Mouse (Mus musculus) T-cell, adult 2 months (primary cell): ENCODE data around the gene Hddc3.

Source experiments
- DNase-seq: peaks from one replicate; pipeline ENCODE4 v3.0.0; 2022; ENCODE audit warnings: low spot score

The Hddc3 gene

DNA sequence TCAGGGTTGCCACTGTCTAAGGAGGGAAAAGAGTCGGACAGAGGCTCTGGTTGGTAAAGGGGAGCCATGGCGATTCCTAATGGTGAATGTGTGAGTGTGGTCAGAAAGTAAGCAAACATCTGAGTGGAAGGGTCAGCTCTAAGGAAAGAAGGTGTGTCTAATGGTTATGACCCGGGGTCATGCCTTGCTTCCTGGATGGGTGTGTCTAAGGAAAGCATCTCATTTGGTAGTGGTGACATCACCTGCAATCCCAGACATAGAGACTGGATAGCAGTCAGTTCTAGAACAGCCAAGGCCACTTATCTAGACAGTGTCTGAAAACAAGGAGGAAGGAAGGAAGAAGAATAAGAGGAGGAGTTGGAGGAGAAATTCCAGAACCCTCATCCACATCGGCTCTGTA lies 8.1 kb upstream of the Hddc3 start:
- no peak for DNase-seq

DNA sequence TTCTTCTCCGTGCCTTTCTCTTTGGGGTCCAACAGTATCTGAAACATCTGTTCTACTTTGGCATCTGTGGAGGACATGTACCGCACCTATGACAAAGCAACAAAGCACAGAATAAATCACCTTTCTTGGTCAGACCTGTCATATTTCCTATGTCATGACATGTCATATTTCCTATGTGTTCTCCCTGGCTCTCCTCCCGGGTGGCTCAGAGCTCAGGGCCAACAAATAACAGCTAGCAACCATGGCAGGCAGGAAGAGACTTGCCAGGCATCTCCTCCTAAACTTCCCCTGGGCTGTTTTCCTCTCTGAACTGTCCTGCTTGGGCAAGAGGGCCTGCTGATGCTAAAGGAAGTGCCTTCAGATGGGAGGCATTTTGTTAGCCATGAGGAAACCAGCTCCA lies 6.0 kb upstream of the Hddc3 start:
- DNase-seq = no peak

DNA sequence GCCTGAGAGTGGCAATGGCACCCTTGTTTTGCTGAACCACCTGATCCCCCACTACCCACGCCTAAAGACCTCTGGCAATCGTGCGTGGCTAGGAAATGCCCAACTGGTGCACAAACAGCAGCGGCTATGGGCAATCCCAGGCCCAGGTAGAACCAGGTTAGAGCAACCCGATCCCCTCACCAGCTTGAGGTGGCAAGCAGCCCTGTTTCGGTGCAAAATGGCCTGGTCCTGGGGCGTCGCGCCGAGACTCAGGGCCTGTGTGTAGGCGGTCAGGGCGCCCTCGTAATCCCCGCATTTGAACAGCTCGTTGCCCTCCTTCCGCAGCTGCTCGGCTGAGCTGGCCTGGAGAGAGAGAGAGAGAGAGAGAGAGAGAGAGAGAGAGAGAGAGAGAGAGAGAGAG lies 3.5 kb upstream of the Hddc3 start:
- peak; percentile 18 for DNase-seq

DNA sequence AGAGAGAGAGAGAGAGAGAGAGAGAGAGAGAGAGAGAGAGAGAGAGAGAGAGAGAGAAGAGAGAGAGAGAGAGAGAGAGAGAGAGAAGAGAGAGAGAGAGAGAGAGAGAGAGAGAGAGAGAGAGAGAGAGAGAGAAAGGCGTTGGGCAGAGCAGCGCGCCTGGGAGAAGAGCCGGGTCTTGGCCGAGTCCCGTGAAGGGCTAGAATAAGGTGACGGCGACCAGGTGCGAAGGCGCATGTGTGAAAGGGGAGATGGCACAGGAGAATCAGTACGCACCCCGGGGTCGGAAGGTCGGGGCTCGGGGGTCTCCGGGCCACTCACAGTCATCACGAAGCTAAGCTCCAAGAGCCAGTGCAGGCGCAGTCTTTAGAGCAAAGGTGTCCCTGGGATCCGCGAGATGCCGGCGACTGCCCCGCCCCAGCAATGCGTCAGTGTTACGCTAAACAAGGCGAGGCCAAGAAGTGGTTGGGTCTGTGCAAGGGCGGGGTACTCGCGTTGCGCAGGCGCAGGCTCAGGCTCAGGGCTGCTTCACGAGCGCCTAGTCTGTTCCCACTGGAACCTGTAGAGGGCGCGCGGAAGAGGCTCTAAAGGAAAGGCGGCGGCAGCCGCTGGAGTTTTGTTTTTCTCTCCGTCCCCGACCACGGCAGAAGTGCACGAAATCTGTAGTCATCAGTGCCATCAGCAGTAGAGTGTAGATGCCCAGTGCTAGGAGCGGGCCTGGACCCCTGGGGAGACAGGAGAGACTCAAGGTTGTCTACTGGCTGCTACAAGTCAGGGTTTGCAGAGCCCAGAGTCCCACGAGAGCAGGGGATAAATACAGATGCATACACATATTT lies 2.9 kb upstream of the Hddc3 start:
- peak; percentile 98 for DNase-seq

GRCm38 (mm10) chr7:80340793-80341192 lies 2.1 kb upstream of the Hddc3 start, which contains the start of gene Unc45a:
TSS of gene Unc45a (minus strand) at chr7:80341005.
- DNase-seq = peak; percentile 78

GRCm38 (mm10) chr7:80341793-80342192 lies 1.1 kb upstream of the Hddc3 start:
- no peak for DNase-seq

GRCm38 (mm10) chr7:80343270-80344018 lies 540 bp downstream of the Hddc3 start:
- no peak for DNase-seq

GRCm38 (mm10) chr7:80346173-80346572 lies 3.3 kb downstream of the Hddc3 start:
- no peak for DNase-seq

DNA sequence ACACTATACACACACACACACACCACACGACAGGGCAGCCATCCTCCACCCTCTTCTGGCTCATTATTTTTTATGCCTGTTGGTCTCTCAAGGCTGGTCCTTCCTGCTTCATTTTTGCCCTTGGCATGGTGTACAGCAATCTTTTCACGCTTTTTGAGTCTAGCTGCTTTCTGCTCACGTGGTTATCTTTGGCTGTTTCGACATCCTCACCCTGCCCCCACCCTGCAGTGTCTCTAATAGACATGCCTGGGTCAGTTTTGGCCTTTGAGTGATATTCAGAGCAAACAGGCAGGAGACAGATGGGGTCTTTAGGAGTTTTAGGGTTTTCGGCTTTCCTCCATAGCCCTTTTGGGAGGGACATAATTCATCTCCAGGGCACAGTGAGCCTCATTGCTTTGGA lies 3.9 kb downstream of the Hddc3 start:
- no peak for DNase-seq

- no peak for DNase-seq
These were observed 5.0 kb downstream of the Hddc3 start for GRCm38 (mm10) chr7:80347670-80348586.

GRCm38 (mm10) chr7:80350808-80351207 lies 7.9 kb downstream of the Hddc3 start:
- DNase-seq = no peak

GRCm38 (mm10) chr7:80352920-80353319 lies 10.0 kb downstream of the Hddc3 start:
- DNase-seq = no peak

GRCm38 (mm10) chr7:80356351-80356750 lies 13.4 kb downstream of the Hddc3 start:
- DNase-seq = no peak

DNA sequence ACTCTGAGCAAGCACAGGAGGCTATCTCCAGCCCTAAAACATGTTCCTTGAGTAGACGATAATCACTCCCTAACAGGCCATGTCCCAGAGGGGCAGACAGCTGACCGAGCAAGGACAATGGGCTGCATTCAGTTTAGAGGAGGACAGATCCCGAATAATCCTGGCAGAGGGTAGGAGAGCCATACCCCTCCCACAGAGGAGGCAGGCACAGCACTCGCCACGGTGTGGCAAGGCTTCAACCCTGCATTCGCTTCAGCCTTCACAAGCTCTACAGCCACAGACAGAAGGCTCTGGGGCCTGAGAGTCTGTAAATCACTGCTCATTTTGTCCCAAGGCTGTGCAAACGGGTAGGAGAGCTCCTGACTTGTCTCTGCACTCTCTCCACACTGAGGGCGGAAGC lies 14.3 kb downstream of the Hddc3 start:
- no peak for DNase-seq

DNA sequence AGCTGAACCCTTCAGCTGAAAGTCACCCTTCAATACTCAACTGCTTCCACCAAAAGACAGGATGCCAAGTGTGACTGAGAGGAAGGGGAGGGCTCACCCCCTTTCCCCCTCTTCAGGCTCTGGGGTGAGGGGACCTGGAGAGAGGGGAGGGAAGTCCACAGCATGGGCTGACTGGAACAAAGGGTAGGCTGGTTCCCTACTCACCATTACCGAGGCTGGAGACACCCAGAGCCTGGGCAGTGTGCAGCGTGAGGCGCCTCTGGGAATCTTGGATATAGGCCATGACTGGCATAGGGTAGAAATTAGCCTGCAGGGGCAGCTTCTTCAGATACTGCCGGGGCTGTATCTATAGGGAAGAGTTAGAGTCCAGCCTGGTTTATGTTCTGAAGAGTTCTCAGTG lies 15.1 kb downstream of the Hddc3 start:
- no peak for DNase-seq

DNA sequence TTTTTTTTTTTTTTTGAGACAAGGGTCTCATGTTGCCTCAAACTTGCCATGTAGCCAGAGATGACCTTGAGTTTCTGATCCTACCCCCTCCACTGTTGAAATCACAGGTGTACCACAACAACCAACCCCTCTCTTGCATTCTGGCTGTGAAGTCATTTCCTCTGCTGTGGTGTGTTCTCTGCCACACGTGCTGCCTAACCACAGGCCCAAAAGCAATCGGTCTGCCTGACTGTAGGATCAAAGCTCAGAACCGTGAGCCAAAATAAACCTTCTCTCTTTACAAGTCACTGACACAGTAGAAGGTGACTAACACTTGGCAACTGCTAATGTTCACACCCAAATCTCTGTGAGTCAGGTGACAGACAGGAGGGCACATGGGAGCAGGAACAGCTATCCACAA lies 17.5 kb downstream of the Hddc3 start:
- DNase-seq = no peak

- no peak for DNase-seq
These were observed 22.9 kb downstream of the Hddc3 start for GRCm38 (mm10) chr7:80365759-80366158.

DNA sequence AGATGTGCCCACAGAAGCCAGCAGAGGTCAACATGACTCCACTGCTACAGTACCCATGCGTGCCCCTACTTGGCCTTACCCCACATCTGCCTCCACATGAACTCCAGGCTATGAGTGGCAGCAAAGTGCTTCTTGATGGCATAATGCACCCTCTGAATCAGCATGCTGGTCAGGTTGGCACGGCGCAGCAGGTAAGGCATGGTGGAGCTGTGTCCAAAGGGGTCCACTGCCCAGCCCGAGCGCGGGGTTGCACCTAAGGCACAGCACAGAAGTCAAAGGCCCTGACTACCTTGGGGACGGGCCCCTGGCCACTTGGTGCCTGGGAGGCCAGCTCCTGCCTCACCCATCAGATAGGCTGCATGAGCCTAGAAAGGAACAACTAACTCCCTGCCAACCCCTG lies 24.3 kb downstream of the Hddc3 start:
- no peak for DNase-seq

- no peak for DNase-seq
These were observed 25.1 kb downstream of the Hddc3 start for GRCm38 (mm10) chr7:80368009-80368408.

DNA sequence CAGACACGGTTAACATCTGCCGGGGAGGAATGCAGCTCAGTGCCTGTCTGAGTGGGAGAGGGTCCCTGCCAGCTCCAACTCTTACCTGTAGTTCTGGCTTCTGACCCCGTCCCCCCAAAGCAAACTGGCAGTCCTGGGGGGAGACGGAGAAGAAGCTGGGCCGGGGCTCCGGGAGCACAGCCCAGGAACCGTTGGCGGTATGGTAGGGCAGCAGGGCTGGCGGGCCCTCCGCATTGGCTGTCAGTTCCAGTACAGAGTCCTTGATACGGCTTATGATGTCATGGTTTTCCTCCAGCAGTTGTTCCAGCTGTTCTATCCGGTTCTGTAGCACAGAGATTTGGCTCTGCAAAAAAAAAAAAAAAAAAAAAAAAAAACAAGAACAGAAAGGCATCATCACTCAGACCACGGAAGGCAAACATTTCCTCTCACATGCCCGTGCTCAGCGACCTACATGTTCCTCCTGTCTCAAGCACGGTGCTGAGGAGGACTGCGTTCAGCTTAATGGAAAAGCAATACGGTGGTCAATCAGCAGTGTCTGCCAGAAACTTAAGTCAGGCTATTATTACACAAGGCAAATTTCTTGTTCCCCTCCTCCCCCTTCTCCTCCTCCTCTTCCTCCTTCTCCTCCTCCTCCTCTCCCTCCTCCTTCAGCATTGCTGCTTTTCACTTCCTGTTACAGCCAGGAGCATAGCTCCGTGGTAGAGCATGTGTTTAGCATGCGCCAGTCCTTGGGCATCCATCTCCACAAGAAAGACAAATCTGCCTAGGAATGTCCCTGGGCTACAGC lies 25.9 kb downstream of the Hddc3 start:
- DNase-seq = peak; percentile 45

- DNase-seq = peak; percentile 8
These were observed 26.6 kb downstream of the Hddc3 start for GRCm38 (mm10) chr7:80369461-80369860.
